Mouse (Mus musculus): ENCODE measurements around the gene Tcp11.
A peak's percentile ranks its signal among the peaks of the same experiment; 100 is the strongest.

Tcp11 gene

DNA sequence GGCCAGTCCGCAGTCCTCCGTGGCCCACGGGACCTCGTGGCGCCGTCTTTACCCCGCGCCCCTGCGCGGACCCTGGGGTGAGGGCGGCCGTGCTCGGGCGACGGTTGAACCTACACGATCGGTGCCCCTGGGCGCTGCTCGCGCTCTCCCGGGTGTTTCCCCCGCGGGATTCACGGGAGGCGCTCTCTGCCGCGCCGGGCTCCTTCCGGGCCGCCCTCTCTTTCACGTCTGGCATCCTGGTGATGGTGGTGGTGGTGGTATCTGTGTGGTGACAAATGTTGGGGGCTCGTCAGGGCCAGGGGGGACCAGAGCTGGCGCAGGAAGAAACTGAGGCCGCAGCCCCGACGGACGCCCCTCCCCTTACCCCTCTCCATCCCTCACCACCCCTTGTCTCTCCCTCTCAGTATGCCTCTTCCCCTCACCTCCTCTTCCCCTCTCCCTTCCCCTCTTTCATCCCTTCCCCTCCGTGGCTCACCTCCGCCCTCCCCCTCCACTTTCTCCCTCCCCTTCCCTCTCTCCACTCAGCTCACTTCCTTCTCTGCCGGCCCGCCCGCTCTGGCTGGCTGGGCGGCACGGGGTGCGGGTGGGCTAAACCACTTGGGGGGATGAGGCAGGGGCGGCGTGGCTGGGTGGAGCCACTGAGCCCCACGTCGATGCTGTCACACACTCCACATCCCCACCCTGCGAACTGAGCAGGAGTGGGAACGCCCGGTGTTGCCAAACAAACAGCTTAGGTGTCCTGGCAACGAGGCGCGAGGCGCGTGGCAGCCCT, at the start of gene Tcp11:
Tcp11 (minus strand) TSS at position 595 of the 772 bp plus-strand sequence.
- ATAC-seq (ENCODE audit: low TSS enrichment) = 0 out of 2 replicates have a peak, but pooled peaks have one; percentile 3

DNA sequence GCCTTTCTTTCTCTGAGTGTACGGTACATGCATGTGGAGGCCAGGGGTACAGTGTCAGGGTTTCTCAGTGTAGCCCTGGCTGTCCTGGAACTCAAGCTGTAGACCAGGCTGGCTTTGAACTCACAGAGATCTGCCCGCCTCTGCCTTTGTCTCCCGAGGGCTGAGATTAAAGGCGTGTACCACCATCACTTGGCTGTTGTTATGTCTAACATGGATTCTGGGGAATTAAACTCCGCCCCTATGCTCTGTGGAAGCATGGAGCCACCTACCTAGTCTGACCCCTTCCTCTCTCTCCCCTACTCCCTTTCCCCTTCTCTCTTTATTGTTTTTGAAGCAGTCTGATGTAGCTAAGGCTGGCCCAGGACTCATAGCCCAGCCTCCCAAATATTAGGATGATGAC, 49.4 kb upstream of the Tcp11 start:
- no peak for ATAC-seq (ENCODE audit: low TSS enrichment)

DNA sequence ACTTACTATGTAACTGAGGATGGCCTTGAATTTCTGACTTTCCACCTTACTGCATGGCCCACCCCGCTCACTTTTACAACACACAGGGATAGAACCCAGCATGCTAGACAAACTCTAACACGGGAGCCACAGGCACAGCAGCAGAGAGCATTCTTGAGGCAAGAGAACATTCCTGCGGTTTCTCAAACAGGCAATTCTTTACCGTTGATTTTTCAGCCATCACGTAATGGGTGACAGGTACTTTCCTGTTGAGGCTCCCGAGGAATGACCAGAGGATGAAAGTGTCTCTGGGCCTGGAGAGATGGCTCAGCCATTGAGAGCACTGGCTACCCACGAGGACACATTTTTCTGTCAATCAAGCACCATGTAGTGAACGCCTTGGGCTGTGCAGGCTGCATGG, 43.9 kb upstream of the Tcp11 start:
- ATAC-seq (ENCODE audit: low TSS enrichment) = no peak

DNA sequence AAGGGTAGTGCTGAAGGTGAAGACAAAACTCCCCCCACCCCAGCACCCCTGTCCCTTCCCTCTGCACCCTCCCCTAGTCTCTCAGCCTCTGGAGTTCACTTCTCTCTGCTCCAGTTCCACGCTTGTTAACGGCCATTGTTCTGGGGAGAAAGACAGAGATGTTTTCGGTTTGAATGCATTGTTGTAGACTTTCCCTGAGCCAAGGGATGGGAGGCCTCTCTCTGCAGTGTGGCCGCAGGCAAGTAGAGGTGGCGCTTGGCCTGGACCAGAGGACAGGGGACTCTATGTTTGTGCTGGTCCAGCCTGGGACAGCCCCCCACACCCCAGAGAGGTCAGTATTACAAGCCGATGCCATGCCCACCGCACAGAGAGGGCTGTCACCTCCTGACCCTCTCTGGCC, 43.2 kb upstream of the Tcp11 start:
- no peak for ATAC-seq (ENCODE audit: low TSS enrichment)

DNA sequence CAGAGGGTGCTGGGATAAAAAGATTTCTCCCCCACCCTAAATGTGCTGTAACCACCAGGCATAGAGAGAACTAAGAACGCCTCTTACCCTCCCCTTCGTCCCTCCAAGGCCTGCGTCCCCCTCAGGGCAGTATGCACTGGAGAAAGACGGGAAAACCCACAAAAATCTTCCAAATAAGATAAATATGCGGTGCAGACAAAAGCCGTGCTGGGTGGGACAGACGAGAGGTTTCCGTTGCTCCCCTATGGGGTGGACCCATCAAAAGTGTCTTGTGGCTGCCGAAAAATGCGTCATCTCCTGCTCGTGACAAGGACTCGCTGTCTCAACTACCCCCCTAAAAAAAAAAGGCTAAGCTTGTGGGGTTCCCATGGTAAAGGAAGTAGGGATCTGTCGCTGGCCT, 42.5 kb upstream of the Tcp11 start:
- no peak for ATAC-seq (ENCODE audit: low TSS enrichment)

DNA sequence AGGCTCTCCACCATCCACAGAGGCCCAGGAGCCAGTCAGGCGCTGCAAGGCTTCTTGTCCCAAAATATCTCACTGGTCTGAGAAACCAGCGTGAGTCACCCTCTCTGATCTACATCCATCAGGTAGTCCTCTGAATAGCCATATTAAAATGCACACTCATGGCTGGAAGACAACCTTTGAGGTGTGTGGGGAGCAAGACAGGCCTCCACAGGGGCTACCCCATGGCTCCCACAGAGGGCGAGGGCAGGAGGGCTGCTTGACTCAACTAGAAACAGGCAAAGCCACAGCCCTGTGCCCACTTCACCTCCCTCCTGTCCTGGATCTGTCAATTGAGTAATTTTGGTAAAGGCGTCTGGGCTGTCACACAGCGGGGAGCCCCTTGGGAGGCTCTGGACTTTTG, 40.0 kb upstream of the Tcp11 start:
- ATAC-seq (ENCODE audit: low TSS enrichment) = no peak

DNA sequence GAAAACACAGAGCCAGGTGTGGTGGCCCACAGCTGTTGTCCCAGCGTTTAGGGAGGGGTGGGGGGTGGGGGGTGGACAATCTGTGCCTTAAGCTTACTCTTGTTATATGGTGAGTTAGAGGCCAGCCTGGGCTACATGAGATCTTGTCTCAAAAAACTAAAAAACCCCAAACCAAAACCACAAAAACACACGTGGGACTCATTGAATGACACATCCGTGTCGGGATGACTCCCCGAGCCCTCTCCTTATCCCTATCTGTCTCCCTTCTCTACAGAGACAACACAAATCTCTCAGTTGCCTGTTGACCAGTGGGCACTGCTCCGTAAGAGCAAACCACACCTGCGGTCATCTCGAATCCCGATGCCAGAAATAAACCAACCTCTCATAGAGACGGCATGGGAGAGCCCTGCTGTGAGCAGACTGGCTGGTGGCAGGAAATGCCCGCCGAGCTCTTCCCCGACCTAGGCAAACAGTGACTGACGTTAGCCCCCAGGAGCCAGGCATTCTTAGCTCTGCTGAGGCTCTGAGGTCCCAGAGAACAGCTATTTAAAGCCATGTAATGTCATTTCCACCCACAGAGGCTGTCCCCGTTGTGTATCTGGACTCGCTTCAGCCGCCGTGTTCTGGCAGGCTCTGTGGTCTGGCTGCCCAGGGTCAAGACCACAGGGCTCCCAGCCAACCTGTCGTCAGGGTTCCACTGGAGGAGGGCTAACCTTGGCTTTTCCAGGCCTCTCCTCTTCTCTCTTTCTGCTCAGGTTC, 37.2 kb upstream of the Tcp11 start:
- no peak for ATAC-seq (ENCODE audit: low TSS enrichment)

DNA sequence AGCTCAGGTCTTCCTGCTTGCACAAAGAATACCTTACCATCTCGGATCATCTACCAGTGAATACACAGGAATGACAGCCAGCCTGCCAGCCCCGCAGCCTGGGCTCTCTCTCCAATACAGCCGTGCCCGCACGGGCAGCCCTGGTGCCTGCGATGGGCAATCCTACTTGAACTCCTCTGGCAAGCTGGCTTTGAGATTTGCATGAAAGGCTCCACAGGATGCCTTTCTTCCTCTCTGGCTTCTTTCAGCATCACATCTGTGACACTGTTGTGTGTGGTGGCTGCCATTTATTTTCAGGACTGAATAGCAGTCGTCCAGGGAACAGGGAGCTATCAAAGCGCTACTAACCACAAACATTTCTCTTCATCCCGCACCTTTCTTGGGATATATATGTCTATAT, 35.9 kb upstream of the Tcp11 start:
- no peak for ATAC-seq (ENCODE audit: low TSS enrichment)

DNA sequence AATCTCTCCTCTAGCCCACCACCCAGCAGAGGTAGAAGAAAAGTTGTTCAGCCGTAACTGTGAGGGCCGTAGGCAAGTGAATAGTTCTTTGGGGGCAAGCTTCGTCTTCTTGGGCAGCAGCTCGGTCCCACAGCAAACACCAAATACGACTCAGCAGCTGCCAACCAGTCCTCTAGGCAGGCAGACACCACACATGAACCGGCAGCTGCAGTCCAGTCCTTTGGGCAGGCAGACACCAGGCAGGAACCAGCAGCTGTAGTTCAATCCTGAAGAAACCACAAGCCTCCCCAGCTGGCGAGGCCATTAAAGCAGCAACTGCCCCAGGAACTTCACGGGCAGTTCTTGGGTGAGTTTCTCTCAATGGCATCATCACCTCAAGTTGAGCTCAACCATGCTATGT, 31.8 kb upstream of the Tcp11 start:
- no peak for ATAC-seq (ENCODE audit: low TSS enrichment)

DNA sequence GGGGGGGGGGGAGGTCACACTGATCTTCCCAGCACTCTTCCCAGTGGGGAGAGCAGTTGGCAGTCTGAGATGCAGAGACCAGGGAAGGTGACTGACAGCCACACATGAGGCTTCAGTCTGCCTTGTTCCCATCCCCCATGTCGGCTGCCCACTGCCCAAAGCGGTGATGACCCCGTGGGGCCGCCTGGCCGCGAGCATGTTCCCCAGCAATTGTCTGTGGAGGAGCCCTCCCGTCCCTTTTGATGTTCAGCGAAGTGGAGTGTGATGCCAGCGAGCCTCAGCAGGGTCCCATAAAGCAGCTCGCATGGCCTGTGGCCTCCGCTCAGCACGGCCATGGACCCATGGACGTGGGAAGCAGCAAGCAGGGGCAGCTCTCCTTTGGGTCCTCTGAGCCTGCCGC, 26.8 kb upstream of the Tcp11 start:
- ATAC-seq (ENCODE audit: low TSS enrichment) = no peak

DNA sequence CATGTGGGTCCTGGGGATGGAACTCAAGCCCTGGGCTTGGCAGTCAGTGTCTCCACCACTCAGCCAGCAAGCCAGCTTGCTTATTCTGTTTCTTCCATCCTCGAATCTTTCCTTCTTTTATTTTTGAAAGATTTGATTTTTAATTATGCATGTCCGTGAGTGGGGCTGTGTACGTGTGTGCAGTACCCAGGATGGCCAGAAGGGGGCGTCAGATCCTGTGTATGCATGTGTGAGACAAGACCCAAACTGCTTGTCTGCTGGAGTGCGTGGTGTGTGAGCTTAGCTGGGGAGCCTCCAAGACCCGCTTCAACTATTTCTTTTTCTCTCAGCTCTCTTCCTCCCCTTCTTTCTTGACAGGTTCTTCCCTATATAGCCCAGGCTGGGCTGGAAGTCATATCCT, 25.9 kb upstream of the Tcp11 start:
- ATAC-seq (ENCODE audit: low TSS enrichment) = no peak

DNA sequence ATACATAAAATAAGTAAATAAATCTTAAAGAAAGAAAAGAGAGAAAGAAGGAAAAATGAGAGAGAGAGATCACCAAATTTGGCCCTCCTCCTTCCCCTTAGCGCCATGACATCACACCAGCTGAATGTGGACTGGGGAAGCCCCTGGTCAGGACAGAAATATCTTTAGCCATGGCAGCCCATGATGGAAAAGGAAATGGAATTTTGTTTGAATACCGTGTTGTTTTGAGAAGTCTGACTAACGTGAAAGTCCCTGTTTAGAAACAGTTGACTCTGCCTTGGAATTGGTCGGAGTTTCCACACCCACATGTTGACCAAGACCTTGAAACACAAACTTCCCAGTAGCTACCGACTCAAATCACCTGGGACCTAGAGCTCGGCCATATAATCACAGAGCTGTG, 24.0 kb upstream of the Tcp11 start:
- no peak for ATAC-seq (ENCODE audit: low TSS enrichment)

DNA sequence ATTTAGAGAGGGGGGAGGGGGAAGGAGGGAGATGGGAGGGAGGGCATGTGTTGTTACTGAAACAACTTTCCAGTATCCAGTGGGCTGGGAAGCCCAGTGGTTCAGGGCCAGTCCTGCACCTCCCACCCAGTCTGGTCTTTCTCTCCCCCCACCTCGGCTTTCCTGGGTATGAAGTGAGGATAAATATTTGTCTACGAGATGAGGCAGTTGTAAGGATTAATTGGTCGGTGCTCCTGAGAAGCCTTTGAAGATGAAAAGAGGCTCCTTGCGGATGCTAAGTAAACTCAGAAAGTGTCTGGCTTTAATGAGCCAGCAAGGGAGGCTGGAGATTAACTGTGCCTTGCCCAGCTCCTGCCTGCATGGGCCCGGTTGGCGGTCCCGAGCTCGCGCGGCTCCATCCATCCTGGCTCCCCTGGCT, 21.5 kb upstream of the Tcp11 start:
- no peak for ATAC-seq (ENCODE audit: low TSS enrichment)

DNA sequence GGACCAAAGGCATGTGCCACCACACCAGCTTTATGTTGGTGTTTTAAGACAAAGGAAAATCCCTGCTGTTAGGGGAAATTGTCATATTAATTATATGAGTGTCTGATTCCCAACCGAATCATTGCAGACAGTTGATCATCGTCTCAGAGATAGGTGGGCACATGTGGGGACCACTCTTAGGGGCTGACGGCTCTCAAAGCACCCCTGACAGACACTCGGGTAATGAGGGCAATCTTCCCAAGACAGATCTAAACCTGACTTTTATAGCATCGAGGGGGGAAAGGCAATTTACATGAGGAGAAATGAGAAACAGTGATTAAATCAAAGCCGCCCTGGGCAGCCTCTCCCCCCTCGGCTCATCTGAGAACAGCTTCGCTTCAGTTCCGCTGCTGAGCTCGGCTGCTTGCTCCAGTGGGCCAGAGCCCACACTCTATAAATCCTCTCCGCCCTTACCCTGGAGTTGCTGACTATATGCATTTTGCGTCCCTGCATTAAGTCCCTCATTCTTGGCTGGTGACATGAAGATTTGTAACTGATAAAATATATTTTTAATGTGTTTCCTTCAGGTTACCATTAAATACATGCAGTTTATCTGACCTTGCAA, 20.9 kb upstream of the Tcp11 start:
- no peak for ATAC-seq (ENCODE audit: low TSS enrichment)

DNA sequence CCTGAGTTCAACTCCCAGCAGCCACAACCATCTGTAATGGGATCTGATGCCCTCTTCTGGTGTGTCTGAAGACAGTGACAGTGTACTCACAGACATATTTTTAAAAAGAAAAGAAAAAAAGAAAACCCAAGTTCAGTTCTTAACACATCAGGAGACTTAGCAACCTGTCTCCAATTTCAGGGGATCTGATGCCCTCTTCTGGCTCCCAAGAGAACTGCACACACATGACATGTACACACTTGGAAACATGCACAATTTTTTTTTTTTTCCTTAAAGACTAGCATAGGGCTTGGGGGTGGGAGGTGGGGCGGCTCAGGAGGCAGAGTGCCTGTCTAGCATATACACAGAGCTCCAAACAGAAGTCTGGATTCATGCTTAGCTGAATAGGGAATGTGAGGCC, 20.2 kb upstream of the Tcp11 start:
- ATAC-seq (ENCODE audit: low TSS enrichment) = no peak

DNA sequence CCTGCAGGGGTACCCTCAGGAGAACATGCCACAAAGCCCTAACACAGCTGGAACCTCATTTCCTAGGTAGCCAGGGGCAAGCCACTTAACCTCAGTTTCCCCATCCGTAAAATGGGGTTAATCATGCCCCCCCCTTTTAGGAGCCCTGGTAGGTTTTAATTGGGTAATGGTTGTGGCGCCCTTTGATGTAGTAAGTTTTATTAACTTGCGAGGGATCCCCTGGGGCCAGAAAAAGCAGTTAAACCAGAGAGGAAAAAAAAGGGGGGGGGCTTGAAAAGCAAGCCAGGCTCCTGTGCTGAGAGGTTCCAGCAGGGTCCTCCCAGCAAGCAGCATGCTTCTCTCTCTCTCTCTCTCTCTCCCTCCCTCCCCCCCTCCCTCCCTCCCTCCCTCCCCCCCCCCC, 18.6 kb upstream of the Tcp11 start:
- no peak for ATAC-seq (ENCODE audit: low TSS enrichment)

DNA sequence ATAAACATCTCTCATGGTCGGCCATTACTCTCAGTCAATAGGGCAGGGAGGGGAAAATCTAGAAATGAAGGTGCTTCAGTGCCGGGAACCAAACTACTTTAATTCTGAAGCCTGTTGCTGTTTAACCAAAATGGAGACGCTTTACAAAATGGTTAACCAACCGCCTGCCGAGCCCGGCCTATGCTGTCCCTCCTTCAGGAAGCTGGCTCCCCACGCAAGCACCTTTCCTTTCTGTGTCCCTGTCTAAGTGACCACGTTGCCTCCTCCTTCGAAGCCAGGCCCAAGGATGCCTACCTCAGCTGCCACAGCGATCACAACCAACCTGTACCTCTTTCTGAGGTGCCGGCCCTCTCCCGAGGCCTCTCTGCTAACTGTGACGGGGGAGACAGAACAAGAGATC, 16.9 kb upstream of the Tcp11 start:
- ATAC-seq (ENCODE audit: low TSS enrichment) = no peak

DNA sequence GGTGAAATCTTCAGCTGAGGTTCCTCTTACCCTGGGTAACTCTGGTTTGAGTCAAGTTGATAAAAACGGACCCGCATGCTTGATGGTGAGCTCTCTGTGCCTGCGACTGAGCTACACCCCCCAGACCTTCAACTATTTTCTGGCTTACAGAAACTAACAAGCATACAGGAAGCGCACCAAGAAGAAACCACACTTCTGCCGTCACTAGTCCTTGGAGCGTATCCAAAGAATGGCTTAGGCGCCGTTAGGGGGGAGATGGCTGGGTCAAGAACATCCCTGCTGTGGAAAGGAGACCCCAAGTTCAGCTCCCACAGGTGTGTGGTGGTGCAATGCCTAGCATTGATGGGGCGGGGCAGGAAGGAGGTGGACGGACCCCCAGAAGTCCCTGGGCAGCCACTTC, 16.0 kb upstream of the Tcp11 start:
- ATAC-seq (ENCODE audit: low TSS enrichment) = no peak

DNA sequence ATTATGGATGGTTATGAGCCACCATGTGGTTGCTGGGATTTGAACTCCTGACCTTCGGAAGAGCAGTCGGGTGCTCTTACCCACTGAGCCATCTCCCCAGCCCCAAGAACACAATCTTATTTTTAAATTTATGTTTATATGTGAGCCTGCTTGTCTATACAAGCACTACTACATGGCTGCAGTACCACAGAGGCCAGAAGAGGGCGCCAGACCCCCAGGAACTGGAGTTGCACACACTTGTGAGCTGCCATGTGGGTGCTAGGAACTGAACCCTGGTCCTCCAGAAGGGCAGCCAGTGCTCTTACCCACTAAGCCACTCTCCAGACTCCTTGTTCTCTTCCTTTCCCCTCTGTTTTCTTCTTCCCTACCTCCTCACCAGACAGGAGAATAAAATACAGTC, 13.4 kb upstream of the Tcp11 start:
- no peak for ATAC-seq (ENCODE audit: low TSS enrichment)

DNA sequence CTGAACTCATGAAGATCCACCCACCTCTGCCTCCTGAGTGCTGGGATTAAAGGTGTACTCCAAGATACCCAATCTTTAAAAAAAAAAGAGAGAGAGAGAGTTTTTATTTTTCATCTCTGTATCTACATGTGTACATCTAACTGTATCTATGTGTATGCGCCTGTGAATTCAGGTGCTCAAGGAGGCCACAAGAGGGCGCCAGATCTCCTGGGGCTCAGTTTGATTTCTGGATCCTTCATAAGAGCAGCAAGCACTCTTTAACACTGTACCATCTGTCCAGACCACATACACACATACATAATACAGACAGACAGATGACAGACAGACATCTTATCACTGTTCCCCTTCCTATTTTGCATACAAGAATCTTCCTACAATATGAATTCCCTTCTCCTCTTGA, 11.9 kb upstream of the Tcp11 start:
- no peak for ATAC-seq (ENCODE audit: low TSS enrichment)

DNA sequence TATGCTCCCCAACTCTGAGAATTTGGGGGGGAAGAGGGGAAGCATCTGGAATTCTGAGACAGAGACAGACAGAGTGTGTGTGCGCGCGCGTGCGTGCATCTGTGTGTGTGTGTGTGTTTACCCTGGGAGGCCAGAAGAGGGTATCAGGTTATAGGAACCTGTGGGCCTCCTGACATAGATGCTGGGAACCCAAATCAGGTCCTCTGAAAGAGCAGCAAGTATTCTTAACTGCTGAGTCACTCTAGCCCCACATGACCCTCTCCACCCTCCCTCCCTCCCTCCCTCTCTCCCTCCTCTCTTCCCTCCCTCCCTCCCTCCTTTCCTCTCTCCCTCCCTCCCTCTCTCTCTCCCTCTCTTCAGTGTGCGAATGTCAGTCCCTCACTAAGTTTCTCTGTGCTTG, 8.3 kb upstream of the Tcp11 start:
- ATAC-seq (ENCODE audit: low TSS enrichment) = no peak

DNA sequence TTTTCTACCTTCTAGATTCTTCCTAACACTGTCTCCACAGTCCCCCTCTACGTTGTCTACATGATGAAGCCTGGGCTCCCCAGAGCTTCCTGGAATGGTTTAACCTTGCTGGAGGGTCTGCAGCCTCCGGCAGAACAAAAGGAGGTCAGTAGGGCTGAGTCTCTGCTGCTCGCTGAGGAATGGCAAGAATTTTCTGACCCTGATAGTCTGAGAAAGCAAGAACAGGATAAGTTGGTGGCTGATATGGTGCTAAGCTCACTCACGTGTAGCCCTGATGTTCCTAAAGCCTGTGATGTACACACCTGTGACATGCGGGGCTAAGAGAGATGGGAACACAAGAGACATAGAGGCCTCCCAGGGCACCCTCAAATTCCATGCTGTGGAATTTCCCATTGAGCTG, 7.0 kb upstream of the Tcp11 start:
- ATAC-seq (ENCODE audit: low TSS enrichment) = no peak

DNA sequence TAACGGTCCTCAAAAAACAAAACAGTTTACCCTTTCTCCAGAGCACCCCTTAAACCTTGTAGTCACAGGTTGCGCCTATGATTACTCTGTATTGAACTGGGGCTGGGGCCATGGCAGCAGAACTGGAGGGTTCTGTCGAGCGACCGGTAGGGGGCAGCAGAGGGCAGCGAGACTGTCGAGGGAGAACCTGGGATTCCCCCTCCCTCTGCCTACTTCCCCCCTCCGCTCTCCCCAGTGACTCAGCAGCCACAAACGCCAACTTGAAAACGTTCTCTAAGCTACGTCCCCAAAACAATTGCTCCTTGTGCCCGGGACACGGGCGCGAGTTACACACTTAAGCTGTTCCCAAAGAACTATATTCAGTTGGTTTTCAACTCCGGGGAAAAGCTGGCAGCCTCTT, 4.5 kb upstream of the Tcp11 start:
- peak; percentile 92 for ATAC-seq (ENCODE audit: low TSS enrichment)

Measured in frontal cortex, adult (tissue).